Mouse (Mus musculus) lung, postnatal 0 days (tissue): ENCODE results near the gene Bola1. TPM values are rescaled to one million over a fixed set of nuclear protein-coding genes. Genes with fewer than 3 reads are reported as not detected.

Source experiments
- ATAC-seq: fragments of 200-750 bp; cut with Nextera tagmentation; 2 replicates; pipeline ENCODE4 v1.8.0; 2017; ENCODE audit warnings: moderate library complexity
- DNase-seq: peaks from one replicate; pipeline ENCODE4 v3.0.0-alpha.2; 2016; ENCODE audit warnings: low spot score
- H3K27ac ChIP-seq: fragments of 300-500 bp; sonication (generic); 2 replicates; pipeline ENCODE4 v1.5.1; 2014; ENCODE audit warnings: antibody characterized with exemption, mild to moderate bottlenecking, low read length, mixed read lengths
- H3K27me3 ChIP-seq: fragments of 300-500 bp; sonication (generic); replicated peaks from 2 replicates; pipeline ENCODE4 v1.6.1; 2014; ENCODE audit warnings: low read length, mixed read lengths; ENCODE audit not compliant: insufficient read depth
- H3K36me3 ChIP-seq: fragments of 300-500 bp; sonication (generic); 2 replicates; pipeline ENCODE4 v1.6.1; 2014; ENCODE audit warnings: low read length, mixed read lengths; ENCODE audit not compliant: insufficient read depth
- H3K4me1 ChIP-seq: fragments of 300-500 bp; sonication (generic); 2 replicates; pipeline ENCODE4 v1.6.1; 2014; ENCODE audit warnings: antibody characterized with exemption, low read depth, low read length, mixed read lengths; ENCODE audit not compliant: insufficient read depth
- H3K4me2 ChIP-seq: fragments of 300-500 bp; sonication (generic); replicated peaks from 2 replicates; pipeline ENCODE4 v1.6.1; 2014; ENCODE audit warnings: low read depth, mild to moderate bottlenecking, low read length, moderate library complexity, mixed read lengths
- H3K4me3 ChIP-seq: fragments of 300-500 bp; sonication (generic); 2 replicates; pipeline ENCODE4 v1.5.1; 2014; ENCODE audit warnings: low read depth, low read length
- H3K9ac ChIP-seq: fragments of 300-500 bp; sonication (generic); replicated peaks from 2 replicates; pipeline ENCODE4 v1.6.1; 2014; ENCODE audit warnings: low read depth, mild to moderate bottlenecking
- H3K9me3 ChIP-seq: fragments of 300-500 bp; sonication (generic); 2 replicates; pipeline ENCODE4 v1.6.1; 2016; ENCODE audit warnings: low read length, mixed read lengths
- CTCF ChIP-seq: IDR thresholded peaks from 2 replicates; pipeline ENCODE4 v1.5.1; 2016; ENCODE audit warnings: antibody characterized with exemption, mild to moderate bottlenecking
- EP300 ChIP-seq: IDR thresholded peaks from 2 replicates; pipeline ENCODE4 v1.6.1; 2016; ENCODE audit warnings: antibody characterized with exemption, mild to moderate bottlenecking, control low read depth
- WGBS: fragments of 180-500 bp; shearing (Covaris S2); extraction: QIAGEN DNeasy Blood & Tissue Kit; methylation state at CpG from one replicate; pipeline ENCODE4 v1.1.7; 2014; 5-methylcytosine and 5-hydroxymethylcytosine counted together
- polyA plus RNA-seq: library from polyadenylated mRNA; unstranded; fragments of >200 nt; fragmentation: Nextera tagmentation; extraction: Ambion mirVana; gene quantifications from 2 replicates; pipeline ENCODE4 v1.2.1, GENCODE M21; 2015

Bola1 gene
- polyA plus RNA-seq, 1 experiment from 2014 or later, result 50.1 TPM

- DNase-seq (no peak), ATAC-seq (peak; percentile 29)
- H3K27me3 ChIP-seq, result peaks cover 4% of the 10 kb centered on the region; the same call in 1 of the 2 replicates
- peak overlapping the region; percentile 62 for H3K4me2 ChIP-seq
- no peaks in the 10 kb centered on the region for H3K36me3 ChIP-seq
- peak overlapping the region; percentile 94 for H3K27ac ChIP-seq
- H3K4me3 ChIP-seq, result peak overlapping the region; percentile 56
- H3K4me1 ChIP-seq, result peaks cover 6% of the 10 kb centered on the region; the same call in 1 of the 2 replicates
- TF ChIP-seq CTCF (no peak), EP300 (no peak)
- peak overlapping the region; percentile 62 for H3K9ac ChIP-seq
- no peaks in the 10 kb centered on the region for H3K9me3 ChIP-seq
- WGBS, result 3% methylated on average over 27 of the region's 27 CpGs
Observed at GRCm38 (mm10) chr3:96263558-96264403, 44.3 kb upstream of the Bola1 start.

DNA sequence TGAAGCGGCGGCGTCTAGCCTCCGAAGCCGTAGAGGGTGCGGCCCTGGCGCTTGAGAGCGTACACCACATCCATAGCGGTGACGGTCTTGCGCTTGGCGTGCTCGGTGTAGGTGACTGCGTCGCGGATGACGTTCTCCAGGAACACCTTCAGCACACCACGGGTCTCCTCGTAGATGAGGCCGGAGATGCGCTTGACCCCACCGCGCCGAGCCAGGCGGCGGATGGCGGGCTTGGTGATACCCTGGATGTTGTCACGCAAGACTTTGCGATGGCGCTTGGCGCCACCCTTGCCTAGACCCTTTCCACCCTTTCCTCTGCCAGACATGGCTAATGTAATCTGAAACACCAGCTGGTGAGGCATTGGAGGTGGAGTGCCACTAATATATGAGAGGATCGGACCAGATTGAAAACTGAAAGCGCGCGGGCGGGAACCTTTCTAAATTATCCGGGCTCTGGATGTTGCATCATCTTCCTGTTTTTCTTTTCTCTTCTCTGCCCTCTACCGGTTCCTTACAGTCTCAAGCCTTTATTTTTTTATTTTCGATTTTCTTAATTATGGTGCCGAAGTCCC, 43.6 kb upstream of the Bola1 start, which contains the start of gene Hist2h4:
Gene Hist2h4, minus strand, starts transcription at position 333 of the 572 bp plus-strand sequence.
- DNase-seq, result peak; percentile 98

GRCm38 (mm10) chr3:96262216-96262875, 42.8 kb upstream of the Bola1 start:
- DNase-seq (peak; percentile 95), ATAC-seq (peak; percentile 85)
- WGBS, result under 1% methylated on average over 19 of the region's 19 CpGs
- Histone ChIP-seq H3K9me3 (no peaks in the 10 kb centered on the region), H3K36me3 (no peaks in the 10 kb centered on the region), H3K4me3 (peak overlapping the region; percentile 56), H3K27me3 (peaks cover 10% of the 10 kb centered on the region; the same call in 1 of the 2 replicates), H3K4me2 (peak overlapping the region; percentile 62), H3K9ac (peak overlapping the region; percentile 62), H3K4me1 (peaks cover 6% of the 10 kb centered on the region; the same call in 1 of the 2 replicates), H3K27ac (peak overlapping the region; percentile 92)
- 0 out of 2 replicates have a peak, but pooled peaks have one; percentile 0 for TF ChIP-seq CTCF
- TF ChIP-seq EP300, result no peak

More for the DNA sequence above, 43.6 kb upstream of the Bola1 start, which contains the start of gene Hist2h4:
- Histone ChIP-seq H3K27me3 (peaks cover 10% of the 10 kb centered on the region; the same call in 1 of the 2 replicates), H3K36me3 (no peaks in the 10 kb centered on the region), H3K4me2 (peak within 1 kb of the TSS; percentile 62), H3K9ac (peak within 1 kb of the TSS; percentile 62), H3K27ac (peak within 1 kb of the TSS; percentile 94), H3K4me3 (peak within 1 kb of the TSS; percentile 56), H3K9me3 (no peaks in the 10 kb centered on the region), H3K4me1 (peaks cover 6% of the 10 kb centered on the region; the same call in 1 of the 2 replicates)
- WGBS, result under 1% methylated on average over 40 of the region's 40 CpGs
- peak; percentile 83 for ATAC-seq
- peak; percentile 94 for TF ChIP-seq EP300
- TF ChIP-seq CTCF, result peak; percentile 63

DNA sequence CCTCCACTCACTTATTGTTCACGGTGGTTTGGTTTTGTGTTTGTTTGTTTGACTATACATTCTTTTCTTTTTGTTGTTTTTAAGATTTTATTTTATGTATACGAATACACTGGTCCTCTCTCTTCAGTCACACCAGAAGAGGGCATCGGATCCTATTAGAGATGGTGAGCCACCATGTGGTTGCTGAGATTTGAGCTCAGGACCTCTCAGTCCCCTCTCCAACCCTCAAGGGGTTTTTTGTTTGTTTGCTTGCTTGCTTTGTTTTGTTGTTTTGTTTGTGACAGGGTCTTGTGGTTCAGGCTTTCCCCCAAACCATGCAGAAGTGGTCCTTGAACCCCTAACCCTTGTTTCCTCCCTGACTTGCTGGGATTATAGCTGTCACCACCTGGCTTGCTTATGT, 42.1 kb upstream of the Bola1 start:
- peak overlapping the region; percentile 56; the same call in 1 of the 2 replicates for H3K4me3 ChIP-seq

GRCm38 (mm10) chr3:96260220-96260619, 40.7 kb upstream of the Bola1 start:
- no peak overlapping the region for H3K4me2 ChIP-seq
- 85% methylated on average over 5 of the region's 5 CpGs for WGBS
- no peak overlapping the region for H3K9ac ChIP-seq
- no peak overlapping the region for H3K27ac ChIP-seq
- H3K4me1 ChIP-seq, result peaks cover 6% of the 10 kb centered on the region; the same call in 1 of the 2 replicates
- H3K4me3 ChIP-seq, result no peak overlapping the region
- no peaks in the 10 kb centered on the region for H3K36me3 ChIP-seq
- no peak for DNase-seq
- H3K27me3 ChIP-seq, result peaks cover 10% of the 10 kb centered on the region; the same call in 1 of the 2 replicates
- H3K9me3 ChIP-seq, result no peaks in the 10 kb centered on the region
- ATAC-seq, result no peak
- TF ChIP-seq CTCF (no peak), EP300 (no peak)

More for the DNA sequence above, 42.1 kb upstream of the Bola1 start:
- H3K4me1 ChIP-seq, result peaks cover 6% of the 10 kb centered on the region; the same call in 1 of the 2 replicates
- no peaks in the 10 kb centered on the region for H3K9me3 ChIP-seq
- DNase-seq, result no peak
- 51% methylated on average over 3 of the region's 3 CpGs for WGBS
- peak overlapping the region; percentile 92 for H3K27ac ChIP-seq
- H3K4me2 ChIP-seq, result peak overlapping the region; percentile 62
- peaks cover 10% of the 10 kb centered on the region; the same call in 1 of the 2 replicates for H3K27me3 ChIP-seq
- TF ChIP-seq CTCF (peak; percentile 42), EP300 (no peak)
- H3K9ac ChIP-seq, result no peak overlapping the region
- no peak for ATAC-seq
- no peaks in the 10 kb centered on the region for H3K36me3 ChIP-seq
